Mouse (Mus musculus): ENCODE measurements around the gene Gm26602.
A peak's percentile ranks its signal among the peaks of the same experiment; 100 is the strongest.

Gene Gm26602

GRCm38 (mm10) chr10:79959847-79960601, 49.4 kb downstream of the Gm26602 start, which contains the start of gene Wdr18:
Wdr18 (plus strand) TSS chr10:79960152.
- DNase-seq (ENCODE audit: low spot score) = peak; percentile 100
